10 mouse cellular contexts compared by ENCODE assay signal in the genomic region with DNA sequence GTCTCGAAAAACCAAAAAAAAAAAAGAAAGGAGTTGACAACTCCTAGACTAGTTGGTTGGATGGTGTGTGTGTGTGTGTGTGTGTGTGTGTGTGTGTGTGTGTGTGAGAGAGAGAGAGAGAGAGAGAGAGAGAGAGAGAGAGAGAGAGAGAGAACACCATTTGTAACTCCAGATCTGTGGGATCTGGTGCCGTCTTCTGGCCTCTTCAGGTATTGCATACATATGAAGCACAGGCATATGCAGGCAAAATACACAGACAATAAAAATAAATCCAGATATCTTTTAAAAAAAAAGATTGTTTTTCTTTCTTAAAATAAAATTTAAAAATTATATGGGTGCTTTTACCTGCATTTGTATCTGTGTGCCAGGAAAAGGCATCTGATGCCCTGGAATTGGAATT. TPM values are rescaled to one million over a fixed set of nuclear protein-coding genes. Genes with fewer than 3 reads are reported as not detected.
DNase-seq lines count a peak whose midpoint lies in the region; ATAC-seq and TF ChIP-seq lines count a peak whose summit lies in the region.
"Had no signal": no experiment of that assay in that cellular context is flagged by ENCODE, and none has a peak within 500 bp of the region (broad histone marks: within the 10 kb centered on the region; RNA-seq: fewer than 3 reads in every experiment).

No protein-coding gene starts in this region.

- ATAC-seq in midbrain, postnatal 0 days (ENCODE audit: low FRiP score) = no peak
- no peak for ATAC-seq in midbrain, embryonic 13.5 days
- ATAC-seq in inflammation-experienced regulatory T-cells, adult 6 months = no peak

- H3K27me3 ChIP-seq in midbrain, postnatal 0 days (ENCODE audit: insufficient read depth, low read length) = no peaks in the 10 kb centered on the region
- no peaks in the 10 kb centered on the region for H3K27me3 ChIP-seq in midbrain, embryonic 13.5 days
- no peaks in the 10 kb centered on the region for H3K27me3 ChIP-seq in midbrain, embryonic 10.5 days (ENCODE audit: low read depth, poor library complexity, severe bottlenecking)
- H3K27me3 ChIP-seq: heart, embryonic 13.5 days; stomach, embryonic 15.5 days had no signal

- H3K36me3 ChIP-seq in midbrain, postnatal 0 days (ENCODE audit: insufficient read depth, low read length) = no peaks in the 10 kb centered on the region
- no peaks in the 10 kb centered on the region for H3K36me3 ChIP-seq in midbrain, embryonic 13.5 days
- no peaks in the 10 kb centered on the region for H3K36me3 ChIP-seq in midbrain, embryonic 10.5 days
- H3K36me3 ChIP-seq: stomach, embryonic 15.5 days had no signal

- peak overlapping the region; percentile 99 for H3K27ac ChIP-seq in gastrocnemius, adult 2 months
- no peak overlapping the region for H3K27ac ChIP-seq in midbrain, postnatal 0 days (ENCODE audit: low read depth, low read length)
- no peak overlapping the region for H3K27ac ChIP-seq in midbrain, embryonic 13.5 days
- H3K27ac ChIP-seq in midbrain, embryonic 10.5 days (replicated peaks) = no peak overlapping the region
- H3K27ac ChIP-seq: heart, embryonic 13.5 days; stomach, embryonic 15.5 days had no signal

- H3K4me3 ChIP-seq in gastrocnemius, adult 2 months = peak overlapping the region; percentile 50; the same call in 1 of the 2 replicates
- no peak overlapping the region for H3K4me3 ChIP-seq in midbrain, postnatal 0 days (ENCODE audit: low read depth, low read length)
- no peak overlapping the region for H3K4me3 ChIP-seq in midbrain, embryonic 13.5 days (replicated peaks)
- H3K4me3 ChIP-seq in midbrain, embryonic 10.5 days = no peak overlapping the region
- H3K4me3 ChIP-seq: heart, embryonic 13.5 days; stomach, embryonic 15.5 days had no signal

- H3K9ac ChIP-seq in midbrain, postnatal 0 days (replicated peaks; ENCODE audit: low read length, poor library complexity, severe bottlenecking) = no peak overlapping the region
- H3K9ac ChIP-seq in midbrain, embryonic 13.5 days (replicated peaks) = no peak overlapping the region
- H3K9ac ChIP-seq: heart, embryonic 13.5 days; stomach, embryonic 15.5 days had no signal

- DNase-seq in gastrocnemius, adult 2 months = no peak
- no peak for DNase-seq in gastrocnemius, postnatal 25 days
- no peak for DNase-seq in midbrain, postnatal 0 days (ENCODE audit: low spot score)
- peak; percentile 39 for DNase-seq in embryo, embryonic 11.5 days (ENCODE audit: low read depth, low spot score)
- peak; percentile 76 for DNase-seq in mesoderm, embryonic 11.5 days (ENCODE audit: low read depth, low spot score)
- no peak for DNase-seq in midbrain, embryonic 10.5 days (ENCODE audit: low spot score)

- no peak overlapping the region for H3K4me2 ChIP-seq in midbrain, postnatal 0 days (ENCODE audit: low read depth, low read length, poor library complexity, severe bottlenecking)
- no peak overlapping the region for H3K4me2 ChIP-seq in midbrain, embryonic 13.5 days (replicated peaks)
- H3K4me2 ChIP-seq: heart, embryonic 13.5 days; stomach, embryonic 15.5 days had no signal

- H3K9me3 ChIP-seq in midbrain, postnatal 0 days (ENCODE audit: low read length) = no peaks in the 10 kb centered on the region
- no peaks in the 10 kb centered on the region for H3K9me3 ChIP-seq in midbrain, embryonic 13.5 days
- H3K9me3 ChIP-seq in midbrain, embryonic 10.5 days (replicated peaks) = no peaks in the 10 kb centered on the region
- H3K9me3 ChIP-seq: heart, embryonic 13.5 days; stomach, embryonic 15.5 days had no signal

- intact Hi-C loops in gastrocnemius, adult 2 months (cut with DNase I) = no loop called here

- 54% methylated on average over 2 of the region's 2 CpGs for WGBS in midbrain, postnatal 0 days
- WGBS in midbrain, embryonic 13.5 days = 65% methylated on average over 2 of the region's 2 CpGs
- 73% methylated on average over 2 of the region's 2 CpGs for WGBS in midbrain, embryonic 10.5 days

- peak; percentile 67 for TF ChIP-seq CTCF in gastrocnemius, adult 2 months (IDR thresholded peaks at IDR 0.05)
- TF ChIP-seq CTCF in midbrain, postnatal 0 days (IDR thresholded peaks at IDR 0.05) = peak; percentile 66

- no peaks in the 10 kb centered on the region for H3K4me1 ChIP-seq in midbrain, postnatal 0 days (ENCODE audit: insufficient read depth, low read length)
- no peaks in the 10 kb centered on the region for H3K4me1 ChIP-seq in midbrain, embryonic 13.5 days (replicated peaks)
- peaks cover 2% of the 10 kb centered on the region; the same call in 1 of the 2 replicates for H3K4me1 ChIP-seq in midbrain, embryonic 10.5 days
- H3K4me1 ChIP-seq: stomach, embryonic 15.5 days had no signal

RNA-seq across cellular contexts. Expression of a gene that starts 18.3 kb away (rescaled TPM):
- 1,000 to 10,000 TPM; 1,184 to 1,285 TPM for total RNA-seq in gastrocnemius, adult 2 months (2021)
- 1,000 to 10,000 TPM; 1,062 to 1,195 TPM for total RNA-seq in gastrocnemius, postnatal 25 days (2021)
- 64.6 and 73.7 TPM in 2 replicates for total RNA-seq in midbrain, postnatal 0 days (2014; rRNA removed)
- polyA plus RNA-seq in midbrain, postnatal 0 days (2015; fragmentation: Nextera tagmentation; extraction: Ambion mirVana) = 36.7 and 44.7 TPM in 2 replicates
- polyA plus RNA-seq in midbrain, embryonic 13.5 days (2015; fragmentation: Nextera tagmentation; extraction: Ambion mirVana) = 15.5 and 16.0 TPM in 2 replicates
- polyA plus RNA-seq in inflammation-experienced regulatory T-cells, adult 6 months (2017; shearing (Covaris generic)) = 1 to 10 TPM in 1 of 3 experiments, under 1 TPM in 2; 0.88 to 1.5 (median 0.99) TPM
- 10.3 and 10.5 TPM in 2 replicates for polyA plus RNA-seq in midbrain, embryonic 10.5 days (2016; fragmentation: Nextera tagmentation; extraction: Ambion mirVana)

RNA-seq across cellular contexts. Expression of a gene that starts 19.3 kb away (rescaled TPM):
- total RNA-seq in gastrocnemius, adult 2 months (2021) = 10 to 100 TPM; 64.8 to 65.9 TPM
- total RNA-seq in gastrocnemius, postnatal 25 days (2021) = 10 to 100 TPM; 64.0 to 76.2 TPM
- 89.0 and 99.9 TPM in 2 replicates for total RNA-seq in midbrain, postnatal 0 days (2014; rRNA removed)
- polyA plus RNA-seq in midbrain, postnatal 0 days (2015; fragmentation: Nextera tagmentation; extraction: Ambion mirVana) = 155 and 156 TPM in 2 replicates
- 129 and 135 TPM in 2 replicates for polyA plus RNA-seq in midbrain, embryonic 13.5 days (2015; fragmentation: Nextera tagmentation; extraction: Ambion mirVana)
- 100 to 1,000 TPM in 1 of 3 experiments, 10 to 100 TPM in 2; 74.5 to 101 (median 82.6) TPM for polyA plus RNA-seq in inflammation-experienced regulatory T-cells, adult 6 months (2017; shearing (Covaris generic))
- polyA plus RNA-seq in midbrain, embryonic 10.5 days (2016; fragmentation: Nextera tagmentation; extraction: Ambion mirVana) = 126 and 127 TPM in 2 replicates

RNA-seq across cellular contexts. Expression of a gene that starts 42.1 kb away (rescaled TPM):
- total RNA-seq in gastrocnemius, adult 2 months (2021) = 10 to 100 TPM in 1 of 2 experiments, 1 to 10 TPM in 1; 7.0 to 17.2 TPM
- 1 to 10 TPM; 7.3 to 7.9 TPM for total RNA-seq in gastrocnemius, postnatal 25 days (2021)
- 16.2 and 17.8 TPM in 2 replicates for total RNA-seq in midbrain, postnatal 0 days (2014; rRNA removed)
- polyA plus RNA-seq in midbrain, postnatal 0 days (2015; fragmentation: Nextera tagmentation; extraction: Ambion mirVana) = 17.4 and 19.1 TPM in 2 replicates
- 16.6 and 17.7 TPM in 2 replicates for polyA plus RNA-seq in midbrain, embryonic 13.5 days (2015; fragmentation: Nextera tagmentation; extraction: Ambion mirVana)
- 1 to 10 TPM; 2.6 to 4.9 (median 4.1) TPM for polyA plus RNA-seq in inflammation-experienced regulatory T-cells, adult 6 months (2017; shearing (Covaris generic))
- 19.0 and 19.9 TPM in 2 replicates for polyA plus RNA-seq in midbrain, embryonic 10.5 days (2016; fragmentation: Nextera tagmentation; extraction: Ambion mirVana)

RNA-seq across cellular contexts. Expression of a gene that starts 56.3 kb away (rescaled TPM):
- total RNA-seq in gastrocnemius, adult 2 months (2021) = 1 to 10 TPM; 1.2 to 2.0 TPM
- under 1 TPM; 0.33 to 0.96 TPM for total RNA-seq in gastrocnemius, postnatal 25 days (2021)
- 31.6 and 36.3 TPM in 2 replicates for total RNA-seq in midbrain, postnatal 0 days (2014; rRNA removed)
- polyA plus RNA-seq in midbrain, postnatal 0 days (2015; fragmentation: Nextera tagmentation; extraction: Ambion mirVana) = 2.0 and 2.6 TPM in 2 replicates
- 0.45 and 0.70 TPM in 2 replicates for polyA plus RNA-seq in midbrain, embryonic 13.5 days (2015; fragmentation: Nextera tagmentation; extraction: Ambion mirVana)
- under 1 TPM in 1 of 3 experiments, not detected in 2; 0.08 TPM for polyA plus RNA-seq in inflammation-experienced regulatory T-cells, adult 6 months (2017; shearing (Covaris generic))
- not detected in 2 replicates for polyA plus RNA-seq in midbrain, embryonic 10.5 days (2016; fragmentation: Nextera tagmentation; extraction: Ambion mirVana)

Comparison
In these comparisons a context has a peak if more than half of its experiments do, and no peak if none do; other contexts are left out.
1. DNase-seq: peak in embryo, embryonic 11.5 days (single experiment) and mesoderm, embryonic 11.5 days (single experiment); none in gastrocnemius, adult 2 months (single experiment), gastrocnemius, postnatal 25 days (single experiment), midbrain, postnatal 0 days (single experiment) and midbrain, embryonic 10.5 days (single experiment).